Mouse (Mus musculus) forebrain, embryonic 16.5 days (tissue): ENCODE data around the gene Golga4. TPM values are rescaled to one million over a fixed set of nuclear protein-coding genes. Genes with fewer than 3 reads are reported as not detected.
A peak's percentile ranks its signal among the peaks of the same experiment; 100 is the strongest.

Experiments used
- ATAC-seq: fragments of 200-750 bp; cut with Nextera tagmentation; 2 replicates; pipeline ENCODE4 v1.8.0; 2017; ENCODE audit warnings: mild to moderate bottlenecking, moderate library complexity
- H3K27ac ChIP-seq: fragments of 300-500 bp; sonication (generic); 2 replicates; pipeline ENCODE4 v1.5.1; 2014; ENCODE audit warnings: low read length, control low read depth
- H3K27me3 ChIP-seq: fragments of 300-500 bp; sonication (generic); replicated peaks from 2 replicates; pipeline ENCODE4 v1.6.1; 2014; ENCODE audit warnings: low read length; ENCODE audit not compliant: control insufficient read depth, insufficient read depth
- H3K36me3 ChIP-seq: fragments of 300-500 bp; sonication (generic); 2 replicates; pipeline ENCODE4 v1.6.1; 2014; ENCODE audit not compliant: control insufficient read depth, insufficient read depth
- H3K4me1 ChIP-seq: fragments of 300-500 bp; sonication (generic); replicated peaks from 2 replicates; pipeline ENCODE4 v1.6.1; 2014; ENCODE audit warnings: low read length; ENCODE audit not compliant: control insufficient read depth, insufficient read depth
- H3K4me2 ChIP-seq: fragments of 300-500 bp; sonication (generic); 2 replicates; pipeline ENCODE4 v1.6.1; 2014; ENCODE audit warnings: mild to moderate bottlenecking, low read length, control low read depth
- H3K4me3 ChIP-seq: fragments of 300-500 bp; sonication (generic); replicated peaks from 2 replicates; pipeline ENCODE4 v1.5.1; 2014; ENCODE audit warnings: mild to moderate bottlenecking, low read length, control low read depth
- H3K9ac ChIP-seq: fragments of 300-500 bp; sonication (generic); replicated peaks from 2 replicates; pipeline ENCODE4 v1.6.1; 2014; ENCODE audit warnings: low read depth, low read length, control low read depth
- H3K9me3 ChIP-seq: fragments of 300-500 bp; sonication (generic); 2 replicates; pipeline ENCODE4 v1.6.1; 2016; ENCODE audit warnings: low read length; ENCODE audit not compliant: control insufficient read depth
- WGBS: fragments of 180-500 bp; shearing (Covaris S2); extraction: QIAGEN DNeasy Blood & Tissue Kit; methylation state at CpG from one replicate; pipeline ENCODE4 v1.1.7; 2014; 5-methylcytosine and 5-hydroxymethylcytosine counted together
- polyA plus RNA-seq: library from polyadenylated mRNA; unstranded; fragments of >200 nt; fragmentation: Nextera tagmentation; extraction: Ambion mirVana; gene quantifications from 2 replicates; pipeline ENCODE4 v1.2.1, GENCODE M21; 2015

Gene Golga4
- polyA plus RNA-seq, 1 experiment from 2014 or later, result 57.4 TPM

- Histone ChIP-seq H3K4me3 (no peak overlapping the region), H3K9me3 (no peaks in the 10 kb centered on the region), H3K36me3 (peaks cover 51% of the 10 kb centered on the region), H3K27me3 (no peaks in the 10 kb centered on the region), H3K4me2 (no peak overlapping the region), H3K27ac (no peak overlapping the region), H3K9ac (no peak overlapping the region), H3K4me1 (no peaks in the 10 kb centered on the region)
- 96% methylated on average over 7 of the region's 7 CpGs for WGBS
- no peak for ATAC-seq
Measured at GRCm38 (mm10) chr9:118563866-118564265, 57.8 kb downstream of the Golga4 start.

- no peak for ATAC-seq
- no peak overlapping the region for H3K9ac ChIP-seq
- H3K4me3 ChIP-seq, result no peak overlapping the region
- H3K27ac ChIP-seq, result no peak overlapping the region
- H3K27me3 ChIP-seq, result no peaks in the 10 kb centered on the region
- H3K36me3 ChIP-seq, result peaks cover 49% of the 10 kb centered on the region
- H3K9me3 ChIP-seq, result no peaks in the 10 kb centered on the region
- no peak overlapping the region for H3K4me2 ChIP-seq
- 93% methylated on average over 16 of the region's 16 CpGs for WGBS
- 0 out of 2 replicates have a peak, but pooled peaks cover 2% of the 10 kb centered on the region for H3K4me1 ChIP-seq
Measured at GRCm38 (mm10) chr9:118564696-118565095, 58.6 kb downstream of the Golga4 start.

- no peak overlapping the region; the same call in 1 of the 2 replicates for H3K27ac ChIP-seq
- ATAC-seq, result peak; percentile 57; the same call in 1 of the 2 replicates
Measured at GRCm38 (mm10) chr9:118569328-118569727, 63.3 kb downstream of the Golga4 start.

GRCm38 (mm10) chr9:118570865-118571264, 64.8 kb downstream of the Golga4 start:
- Histone ChIP-seq H3K4me3 (no peak overlapping the region), H3K4me2 (no peak overlapping the region), H3K4me1 (0 out of 2 replicates have a peak, but pooled peaks cover 2% of the 10 kb centered on the region), H3K27ac (no peak overlapping the region), H3K9me3 (no peaks in the 10 kb centered on the region), H3K27me3 (no peaks in the 10 kb centered on the region), H3K36me3 (peaks cover 26% of the 10 kb centered on the region), H3K9ac (no peak overlapping the region)
- ATAC-seq, result no peak
- 83% methylated on average over 4 of the region's 4 CpGs for WGBS

More at GRCm38 (mm10) chr9:118569328-118569727, 63.3 kb downstream of the Golga4 start:
- no peaks in the 10 kb centered on the region for H3K27me3 ChIP-seq
- peaks cover 24% of the 10 kb centered on the region for H3K36me3 ChIP-seq
- H3K9ac ChIP-seq, result no peak overlapping the region
- H3K4me1 ChIP-seq, result 0 out of 2 replicates have a peak, but pooled peaks cover 2% of the 10 kb centered on the region
- H3K9me3 ChIP-seq, result no peaks in the 10 kb centered on the region
- H3K4me3 ChIP-seq, result no peak overlapping the region
- 68% methylated on average over 6 of the region's 6 CpGs for WGBS
- H3K4me2 ChIP-seq, result no peak overlapping the region

GRCm38 (mm10) chr9:118571701-118572100, 65.6 kb downstream of the Golga4 start:
- Histone ChIP-seq H3K9ac (no peak overlapping the region), H3K27me3 (no peaks in the 10 kb centered on the region), H3K36me3 (peaks cover 23% of the 10 kb centered on the region), H3K4me2 (no peak overlapping the region), H3K9me3 (no peaks in the 10 kb centered on the region), H3K27ac (no peak overlapping the region), H3K4me1 (0 out of 2 replicates have a peak, but pooled peaks cover 2% of the 10 kb centered on the region), H3K4me3 (no peak overlapping the region)
- ATAC-seq, result no peak
- WGBS, result 77% methylated on average over 4 of the region's 4 CpGs

- no peak overlapping the region for H3K4me3 ChIP-seq
- no peak for ATAC-seq
- 90% methylated on average over 5 of the region's 5 CpGs for WGBS
- H3K27me3 ChIP-seq, result no peaks in the 10 kb centered on the region
- H3K36me3 ChIP-seq, result peaks cover 16% of the 10 kb centered on the region
- H3K9ac ChIP-seq, result no peak overlapping the region
- no peak overlapping the region for H3K27ac ChIP-seq
- H3K4me2 ChIP-seq, result no peak overlapping the region
- no peaks in the 10 kb centered on the region for H3K9me3 ChIP-seq
- H3K4me1 ChIP-seq, result 0 out of 2 replicates have a peak, but pooled peaks cover 4% of the 10 kb centered on the region
Measured at GRCm38 (mm10) chr9:118574911-118575310, 68.8 kb downstream of the Golga4 start.

GRCm38 (mm10) chr9:118580371-118580770, 74.3 kb downstream of the Golga4 start:
- no peak overlapping the region for H3K4me3 ChIP-seq
- WGBS, result 74% methylated on average over 6 of the region's 6 CpGs

GRCm38 (mm10) chr9:118582757-118583156, 76.7 kb downstream of the Golga4 start:
- Histone ChIP-seq H3K4me1 (0 out of 2 replicates have a peak, but pooled peaks cover 4% of the 10 kb centered on the region), H3K9me3 (no peaks in the 10 kb centered on the region), H3K36me3 (peaks cover 9% of the 10 kb centered on the region), H3K27me3 (no peaks in the 10 kb centered on the region), H3K4me2 (no peak overlapping the region), H3K4me3 (no peak overlapping the region), H3K9ac (no peak overlapping the region), H3K27ac (no peak overlapping the region)
- ATAC-seq, result no peak
- 86% methylated on average over 6 of the region's 6 CpGs for WGBS

More at GRCm38 (mm10) chr9:118580371-118580770, 74.3 kb downstream of the Golga4 start:
- Histone ChIP-seq H3K9me3 (no peaks in the 10 kb centered on the region), H3K27me3 (no peaks in the 10 kb centered on the region), H3K9ac (no peak overlapping the region), H3K27ac (no peak overlapping the region), H3K4me1 (0 out of 2 replicates have a peak, but pooled peaks cover 4% of the 10 kb centered on the region), H3K4me2 (no peak overlapping the region), H3K36me3 (peaks cover 15% of the 10 kb centered on the region)
- ATAC-seq, result no peak

- no peaks in the 10 kb centered on the region for H3K27me3 ChIP-seq
- no peaks in the 10 kb centered on the region for H3K9me3 ChIP-seq
- no peak for ATAC-seq
- no peaks in the 10 kb centered on the region for H3K4me1 ChIP-seq
- H3K36me3 ChIP-seq, result peaks cover 9% of the 10 kb centered on the region
- H3K4me3 ChIP-seq, result no peak overlapping the region
- H3K4me2 ChIP-seq, result no peak overlapping the region
- WGBS, result 83% methylated on average over 1 of the region's 1 CpGs
- no peak overlapping the region for H3K9ac ChIP-seq
- H3K27ac ChIP-seq, result no peak overlapping the region
Measured at GRCm38 (mm10) chr9:118584838-118585237, 78.8 kb downstream of the Golga4 start.

- no peaks in the 10 kb centered on the region for H3K9me3 ChIP-seq
- H3K4me3 ChIP-seq, result no peak overlapping the region
- 90% methylated on average over 6 of the region's 6 CpGs for WGBS
- peaks cover 9% of the 10 kb centered on the region for H3K36me3 ChIP-seq
- no peak overlapping the region for H3K27ac ChIP-seq
- H3K9ac ChIP-seq, result no peak overlapping the region
- no peak for ATAC-seq
- no peaks in the 10 kb centered on the region for H3K27me3 ChIP-seq
- peaks cover 5% of the 10 kb centered on the region; the same call in 1 of the 2 replicates for H3K4me1 ChIP-seq
- H3K4me2 ChIP-seq, result no peak overlapping the region
Measured at GRCm38 (mm10) chr9:118585998-118586397, 79.9 kb downstream of the Golga4 start.
